Mouse (Mus musculus): ENCODE measurements around the gene Otud7b. TPM values are rescaled to one million over a fixed set of nuclear protein-coding genes. Genes with fewer than 3 reads are reported as not detected.
"Not testable (repeated sequence)": the region's sequence is repeated elsewhere in the genome, so short reads cannot be mapped to it uniquely, and the experiment has no call there.

The Otud7b gene
- total and polyA plus RNA-seq, 2 experiments from 2014 or later, result 9.0 to 10.1 TPM

DNA sequence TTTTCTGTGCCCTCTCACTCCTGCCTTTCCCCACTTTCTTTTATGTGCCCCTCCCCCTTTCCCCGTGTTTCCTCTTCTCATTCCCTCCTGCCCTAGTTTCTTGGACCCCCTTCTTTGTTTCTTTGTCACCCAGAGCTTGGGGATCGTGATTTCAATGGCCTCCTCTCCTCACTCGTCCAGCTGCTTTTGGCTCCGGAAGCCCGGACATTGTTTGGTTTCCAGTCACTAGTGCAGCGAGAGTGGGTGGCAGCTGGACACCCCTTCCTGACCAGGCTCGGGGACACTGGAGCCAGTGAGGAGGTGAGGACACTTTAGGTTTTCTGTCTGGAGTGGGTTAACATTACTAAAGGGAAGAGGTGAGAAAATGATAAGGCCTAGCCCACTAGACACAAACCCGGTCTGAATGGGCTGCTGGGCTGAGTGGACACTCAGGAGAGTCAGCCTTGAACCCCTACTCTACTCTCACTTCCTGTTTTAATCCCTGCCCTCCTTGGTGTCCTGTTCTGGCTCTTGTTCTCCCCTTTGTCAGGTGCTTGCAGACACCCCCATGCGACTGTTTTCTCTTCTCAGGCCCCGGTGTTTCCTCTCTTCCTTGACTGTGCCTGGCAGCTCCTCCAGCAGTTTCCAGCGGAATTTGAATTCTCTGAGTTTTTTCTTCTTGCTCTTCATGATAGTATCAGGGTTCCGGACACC is 64.3 kb downstream of the Otud7b start:
- ATAC-seq (no peak), DNase-seq (ENCODE audit: low spot score) (no peak)
- Histone ChIP-seq H3K36me3 (ENCODE audit: insufficient read depth, low read length) (peaks cover 4% of the 10 kb centered on the region; the same call in 1 of the 2 replicates), H3K4me1 (ENCODE audit: insufficient read depth, low read length) (peaks cover 11% of the 10 kb centered on the region), H3K27ac (0 out of 2 replicates have a peak overlapping the region, but pooled peaks have one; percentile 11), H3K9me3 (ENCODE audit: low read length) (no peaks in the 10 kb centered on the region), H3K9ac (replicated peaks; ENCODE audit: low read length) (no peak overlapping the region), H3K4me2 (ENCODE audit: low read depth, low read length) (no peak overlapping the region), H3K27me3 (ENCODE audit: insufficient read depth, low read length) (no peaks in the 10 kb centered on the region), H3K4me3 (ENCODE audit: low read length) (no peak overlapping the region)
- TF ChIP-seq CTCF (IDR thresholded peaks at IDR 0.05; ENCODE audit: low read depth), result no peak
- 60% methylated on average over 12 of the region's 12 CpGs for WGBS

- 0 out of 2 replicates have a peak overlapping the region, but pooled peaks have one; percentile 99 for H3K27ac ChIP-seq
- H3K4me3 ChIP-seq (ENCODE audit: low read length), result no peak overlapping the region
- H3K4me2 ChIP-seq (ENCODE audit: low read depth, low read length), result no peak overlapping the region
- no peaks in the 10 kb centered on the region for H3K9me3 ChIP-seq (ENCODE audit: low read length)
- 92% methylated on average over 4 of the region's 4 CpGs for WGBS
- H3K4me1 ChIP-seq (ENCODE audit: insufficient read depth, low read length), result peaks cover 11% of the 10 kb centered on the region
- DNase-seq (ENCODE audit: low spot score) (no peak), ATAC-seq (no peak)
- H3K36me3 ChIP-seq (ENCODE audit: insufficient read depth, low read length), result peaks cover 12% of the 10 kb centered on the region; the same call in 1 of the 2 replicates
- TF ChIP-seq CTCF (IDR thresholded peaks at IDR 0.05; ENCODE audit: low read depth), result no peak
- no peaks in the 10 kb centered on the region for H3K27me3 ChIP-seq (ENCODE audit: insufficient read depth, low read length)
- no peak overlapping the region for H3K9ac ChIP-seq (replicated peaks; ENCODE audit: low read length)
Measured at GRCm38 (mm10) chr3:96170276-96170675, 65.9 kb downstream of the Otud7b start.

DNA sequence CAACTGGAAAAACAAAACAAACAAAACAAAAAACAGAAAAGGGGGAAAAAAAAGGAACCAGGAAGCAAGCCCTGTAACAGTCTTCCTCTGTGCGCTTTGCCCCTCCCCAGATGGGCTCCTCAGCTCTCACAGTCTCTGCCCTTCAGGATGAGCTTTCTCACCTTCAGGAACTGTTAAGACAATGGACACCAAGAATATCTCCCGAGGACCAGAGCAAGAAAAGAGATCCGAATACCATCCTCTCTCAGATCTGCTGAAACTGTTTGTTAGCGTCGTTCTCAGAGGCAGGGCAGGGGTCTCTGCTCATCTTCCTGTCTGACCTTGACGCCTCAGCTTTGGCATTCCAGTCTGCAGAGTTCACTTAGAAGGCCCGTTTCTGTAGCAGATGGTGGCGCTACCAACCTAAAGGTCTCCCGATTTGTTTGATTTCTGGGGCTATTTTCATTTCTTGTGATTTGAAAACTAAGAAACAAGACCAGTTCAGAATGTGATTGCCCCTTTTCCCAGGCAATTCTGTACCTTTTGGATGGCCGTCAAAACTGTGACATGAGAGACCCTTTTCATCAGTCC is 66.7 kb downstream of the Otud7b start:
- peak overlapping the region; percentile 89 for H3K9ac ChIP-seq (replicated peaks; ENCODE audit: low read length)
- peaks cover 17% of the 10 kb centered on the region for H3K36me3 ChIP-seq (ENCODE audit: insufficient read depth, low read length)
- H3K4me2 ChIP-seq (ENCODE audit: low read depth, low read length), result peak overlapping the region; percentile 98
- H3K9me3 ChIP-seq (ENCODE audit: low read length), result no peaks in the 10 kb centered on the region
- no peak for ATAC-seq
- 74% methylated on average over 10 of the region's 10 CpGs for WGBS
- peak overlapping the region; percentile 95 for H3K4me3 ChIP-seq (ENCODE audit: low read length)
- TF ChIP-seq CTCF (IDR thresholded peaks at IDR 0.05; ENCODE audit: low read depth), result no peak
- peak overlapping the region; percentile 99 for H3K27ac ChIP-seq
- no peak for DNase-seq (ENCODE audit: low spot score)
- peaks cover 11% of the 10 kb centered on the region for H3K4me1 ChIP-seq (ENCODE audit: insufficient read depth, low read length)
- no peaks in the 10 kb centered on the region for H3K27me3 ChIP-seq (ENCODE audit: insufficient read depth, low read length)

GRCm38 (mm10) chr3:96171583-96172196 is 67.4 kb downstream of the Otud7b start:
- H3K4me2 ChIP-seq (ENCODE audit: low read depth, low read length), result peak overlapping the region; percentile 98
- no peak for TF ChIP-seq CTCF (IDR thresholded peaks at IDR 0.05; ENCODE audit: low read depth)
- 21% methylated on average over 18 of the region's 18 CpGs for WGBS
- H3K27ac ChIP-seq, result peak overlapping the region; percentile 99
- H3K4me1 ChIP-seq (ENCODE audit: insufficient read depth, low read length), result peaks cover 11% of the 10 kb centered on the region
- H3K27me3 ChIP-seq (ENCODE audit: insufficient read depth, low read length), result no peaks in the 10 kb centered on the region
- DNase-seq (ENCODE audit: low spot score), result no peak
- H3K4me3 ChIP-seq (ENCODE audit: low read length), result peak overlapping the region; percentile 95
- ATAC-seq, result peak; percentile 10; the same call in 1 of the 2 replicates
- H3K36me3 ChIP-seq (ENCODE audit: insufficient read depth, low read length), result peaks cover 22% of the 10 kb centered on the region
- peak overlapping the region; percentile 89 for H3K9ac ChIP-seq (replicated peaks; ENCODE audit: low read length)
- H3K9me3 ChIP-seq (ENCODE audit: low read length), result no peaks in the 10 kb centered on the region

GRCm38 (mm10) chr3:96172197-96173178 is 68.2 kb downstream of the Otud7b start, which contains the start of gene Sf3b4:
Gene Sf3b4 (plus strand): TSS chr3:96172332.
- Histone ChIP-seq H3K4me3 (ENCODE audit: low read length) (peak within 1 kb of the TSS; percentile 95), H3K36me3 (ENCODE audit: insufficient read depth, low read length) (peaks cover 26% of the 10 kb centered on the region), H3K27me3 (ENCODE audit: insufficient read depth, low read length) (no peaks in the 10 kb centered on the region), H3K9me3 (ENCODE audit: low read length) (no peaks in the 10 kb centered on the region), H3K4me2 (ENCODE audit: low read depth, low read length) (peak within 1 kb of the TSS; percentile 98), H3K4me1 (ENCODE audit: insufficient read depth, low read length) (peaks cover 11% of the 10 kb centered on the region), H3K9ac (replicated peaks; ENCODE audit: low read length) (peak within 1 kb of the TSS; percentile 89), H3K27ac (peak within 1 kb of the TSS; percentile 99)
- ATAC-seq, result peak; percentile 97
- under 1% methylated on average over 54 of the region's 58 CpGs for WGBS
- TF ChIP-seq CTCF (IDR thresholded peaks at IDR 0.05; ENCODE audit: low read depth), result no peak
- peak; percentile 95 for DNase-seq (ENCODE audit: low spot score)

- H3K9ac ChIP-seq (replicated peaks; ENCODE audit: low read length), result peak overlapping the region; percentile 89
- H3K27ac ChIP-seq, result peak overlapping the region; percentile 99; the same call in 1 of the 2 replicates
- ATAC-seq, result no peak
- 37% methylated on average over 7 of the region's 7 CpGs for WGBS
- H3K36me3 ChIP-seq (ENCODE audit: insufficient read depth, low read length), result peaks cover 30% of the 10 kb centered on the region
- DNase-seq (ENCODE audit: low spot score), result no peak
- peaks cover 11% of the 10 kb centered on the region for H3K4me1 ChIP-seq (ENCODE audit: insufficient read depth, low read length)
- no peaks in the 10 kb centered on the region for H3K27me3 ChIP-seq (ENCODE audit: insufficient read depth, low read length)
- H3K9me3 ChIP-seq (ENCODE audit: low read length), result no peaks in the 10 kb centered on the region
- peak overlapping the region; percentile 98 for H3K4me2 ChIP-seq (ENCODE audit: low read depth, low read length)
- peak overlapping the region; percentile 95 for H3K4me3 ChIP-seq (ENCODE audit: low read length)
- no peak for TF ChIP-seq CTCF (IDR thresholded peaks at IDR 0.05; ENCODE audit: low read depth)
Measured at GRCm38 (mm10) chr3:96173185-96173584, 68.9 kb downstream of the Otud7b start.

GRCm38 (mm10) chr3:96174042-96174441 is 69.7 kb downstream of the Otud7b start:
- not testable (repeated sequence) for H3K27ac ChIP-seq

More at GRCm38 (mm10) chr3:96174042-96174441, 69.7 kb downstream of the Otud7b start:
- H3K4me1 ChIP-seq (ENCODE audit: insufficient read depth, low read length), result peaks cover 11% of the 10 kb centered on the region
- H3K4me3 ChIP-seq (ENCODE audit: low read length); H3K9me3 ChIP-seq (ENCODE audit: low read length); H3K9ac ChIP-seq (replicated peaks; ENCODE audit: low read length); DNase-seq (ENCODE audit: low spot score); H3K4me2 ChIP-seq (ENCODE audit: low read depth, low read length); H3K27me3 ChIP-seq (ENCODE audit: insufficient read depth, low read length); ATAC-seq: not testable (repeated sequence)
- peaks cover 32% of the 10 kb centered on the region for H3K36me3 ChIP-seq (ENCODE audit: insufficient read depth, low read length)
- WGBS, result 65% methylated on average over 4 of the region's 4 CpGs

Data from hindbrain, postnatal 0 days (tissue).